Mouse (Mus musculus) lung, adult 2 months (tissue): ENCODE measurements at regions not wholly inside any gene's neighbourhood (a gene's known extent, or its start where the extent isn't known, plus 50 kb on each side); places are given as distances from the start of the nearest gene placed in this dataset.

ENCODE experiments used
- DNase-seq: peaks from one replicate; pipeline ENCODE4 v3.0.0; 2022
- H3K4me1 ChIP-seq: fragments of 200-500 bp; 2 replicates; pipeline ENCODE4 v1.6.1; 2011; ENCODE audit warnings: low read length; ENCODE audit not compliant: control insufficient read depth, insufficient read depth
- H3K4me3 ChIP-seq: fragments of 200-500 bp; replicated peaks from 2 replicates; pipeline ENCODE3; 2011; ENCODE audit warnings: low read depth, mild to moderate bottlenecking, control low read depth, low read length; ENCODE audit errors: extremely low read depth
- CTCF ChIP-seq: fragments of 200-500 bp; IDR thresholded peaks from 2 replicates; pipeline ENCODE4 v1.5.1; 2011; ENCODE audit warnings: mild to moderate bottlenecking, low read length, control low read depth; ENCODE audit not compliant: insufficient read depth
- POLR2A ChIP-seq: fragments of 200-500 bp; IDR thresholded peaks from 2 replicates; pipeline ENCODE4 v1.6.1; 2011; ENCODE audit warnings: low read depth, mild to moderate bottlenecking, control low read depth, low read length, borderline replicate concordance; ENCODE audit errors: extremely low read depth
- WGBS: fragments of 180-500 bp; shearing (Covaris S2); methylation state at CpG from one replicate; pipeline ENCODE4 v1.1.7; 2018; 5-methylcytosine and 5-hydroxymethylcytosine counted together

DNA sequence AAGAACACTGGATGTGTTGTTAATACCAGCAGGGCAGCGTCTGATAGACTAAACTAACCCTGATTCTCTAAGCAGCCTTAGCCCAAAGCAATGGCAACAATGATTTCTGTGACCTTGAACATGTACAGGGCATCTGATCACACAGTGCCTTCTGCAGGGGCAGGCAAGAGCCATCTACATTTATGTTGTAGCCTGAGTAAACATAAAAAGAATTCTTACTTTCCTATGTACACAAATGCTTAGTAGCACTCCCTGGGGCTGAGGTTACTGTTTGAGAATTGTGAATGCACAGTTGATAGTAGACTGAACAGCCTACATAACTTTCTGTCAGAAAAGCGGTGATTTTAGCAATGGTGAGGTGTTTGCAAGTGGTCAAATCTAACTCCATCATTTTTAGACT, 204.9 kb upstream of the Dusp10 start:
- DNase-seq, result no peak
- no peak overlapping the region for H3K4me3 ChIP-seq
- 58% methylated on average over 2 of the region's 2 CpGs for WGBS
- no peaks in the 10 kb centered on the region for H3K4me1 ChIP-seq
- no peak for TF ChIP-seq CTCF
- no peak for TF ChIP-seq POLR2A

- 47% methylated on average over 5 of the region's 5 CpGs for WGBS
- Histone ChIP-seq H3K4me1 (no peaks in the 10 kb centered on the region), H3K4me3 (no peak overlapping the region)
- DNase-seq, result no peak
- TF ChIP-seq CTCF, result no peak
- no peak for TF ChIP-seq POLR2A
Measured at GRCm38 (mm10) chr1:183820555-183820954, 192.5 kb upstream of the Dusp10 start.

GRCm38 (mm10) chr1:183826300-183826699, 186.8 kb upstream of the Dusp10 start:
- no peak for DNase-seq
- no peak for TF ChIP-seq POLR2A
- Histone ChIP-seq H3K4me3 (no peak overlapping the region), H3K4me1 (no peaks in the 10 kb centered on the region)
- 38% methylated on average over 4 of the region's 4 CpGs for WGBS

GRCm38 (mm10) chr1:183845135-183845534, 168.0 kb upstream of the Dusp10 start:
- TF ChIP-seq CTCF (no peak), POLR2A (no peak)
- DNase-seq, result no peak
- H3K4me1 ChIP-seq, result no peaks in the 10 kb centered on the region
- no peak overlapping the region for H3K4me3 ChIP-seq
- WGBS, result 61% methylated on average over 4 of the region's 4 CpGs

DNA sequence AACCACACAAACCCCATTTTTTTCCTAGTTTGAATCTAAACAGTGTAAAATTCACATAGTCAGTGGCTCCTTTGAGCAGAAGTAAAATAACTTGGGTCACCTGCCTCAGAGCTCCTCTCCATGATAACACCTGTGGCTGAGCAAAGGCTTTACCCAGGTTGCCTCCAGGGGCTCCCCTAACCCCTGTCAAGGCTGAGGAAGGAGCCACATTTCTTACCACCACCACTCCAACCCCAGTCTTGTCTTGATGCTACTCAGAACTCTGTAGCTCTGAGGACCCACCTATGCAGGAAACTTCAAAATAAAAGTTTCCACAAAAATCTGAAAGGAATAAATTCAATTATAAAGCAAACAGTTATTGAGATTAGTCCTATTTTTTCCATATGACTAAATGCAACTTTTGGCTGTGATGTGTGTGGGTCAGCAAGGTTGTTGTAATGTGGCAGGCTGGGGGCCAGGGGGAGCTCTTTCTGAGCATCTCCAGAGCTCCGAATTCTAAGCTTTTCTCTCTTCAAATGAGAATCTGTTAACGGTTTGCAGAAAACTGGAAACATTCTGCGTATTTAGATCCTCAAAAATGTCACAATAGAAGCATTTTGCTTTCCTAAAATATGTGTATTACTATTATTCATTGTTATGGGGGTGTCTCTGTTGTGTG, 159.0 kb upstream of the Dusp10 start:
- no peak for DNase-seq
- no peak overlapping the region for H3K4me3 ChIP-seq
- H3K4me1 ChIP-seq, result no peaks in the 10 kb centered on the region
- WGBS, result 65% methylated on average over 3 of the region's 3 CpGs
- 0 out of 2 replicates have a peak, but pooled peaks have one; percentile 25 for TF ChIP-seq CTCF
- TF ChIP-seq POLR2A, result no peak

GRCm38 (mm10) chr1:183865111-183865510, 148.0 kb upstream of the Dusp10 start:
- no peak for DNase-seq
- WGBS, result 83% methylated on average over 4 of the region's 4 CpGs
- Histone ChIP-seq H3K4me1 (no peaks in the 10 kb centered on the region), H3K4me3 (no peak overlapping the region)
- TF ChIP-seq POLR2A, result no peak
- TF ChIP-seq CTCF, result no peak

DNA sequence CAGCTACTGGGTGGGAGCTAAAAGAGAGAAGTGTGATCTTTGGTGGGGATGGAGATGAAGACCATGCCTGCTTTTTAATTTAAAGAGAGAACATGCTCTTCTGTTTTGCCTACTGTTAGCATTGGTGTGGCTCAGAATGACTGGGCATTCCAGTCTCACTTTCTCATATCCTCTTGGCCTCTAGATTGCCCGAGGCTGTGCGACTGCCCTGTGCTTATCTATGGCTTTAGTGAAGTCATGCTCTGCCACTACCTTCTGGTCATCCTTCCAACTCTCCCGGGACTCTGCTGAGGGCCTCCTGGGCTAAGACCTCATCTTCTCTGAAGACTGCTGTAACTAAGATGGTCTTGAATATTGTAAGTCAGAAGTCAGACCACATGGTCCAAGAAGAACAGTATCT, 147.5 kb upstream of the Dusp10 start:
- WGBS, result 71% methylated on average over 3 of the region's 3 CpGs
- TF ChIP-seq POLR2A, result no peak
- TF ChIP-seq CTCF, result no peak
- DNase-seq, result no peak
- no peak overlapping the region for H3K4me3 ChIP-seq
- H3K4me1 ChIP-seq, result no peaks in the 10 kb centered on the region

- no peak overlapping the region for H3K4me3 ChIP-seq
- TF ChIP-seq CTCF (no peak), POLR2A (no peak)
- no peaks in the 10 kb centered on the region for H3K4me1 ChIP-seq
- WGBS, result 89% methylated on average over 5 of the region's 5 CpGs
- DNase-seq, result no peak
Measured at GRCm38 (mm10) chr1:183868965-183869364, 144.1 kb upstream of the Dusp10 start.

GRCm38 (mm10) chr1:183895936-183896335, 117.2 kb upstream of the Dusp10 start:
- no peak for TF ChIP-seq POLR2A
- TF ChIP-seq CTCF, result no peak

GRCm38 (mm10) chr1:183898091-183898490, 115.0 kb upstream of the Dusp10 start:
- WGBS, result 77% methylated on average over 3 of the region's 3 CpGs
- Histone ChIP-seq H3K4me3 (no peak overlapping the region), H3K4me1 (no peaks in the 10 kb centered on the region)
- TF ChIP-seq CTCF, result no peak
- DNase-seq, result no peak

More at GRCm38 (mm10) chr1:183895936-183896335, 117.2 kb upstream of the Dusp10 start:
- Histone ChIP-seq H3K4me3 (no peak overlapping the region), H3K4me1 (no peaks in the 10 kb centered on the region)
- 74% methylated on average over 3 of the region's 3 CpGs for WGBS
- no peak for DNase-seq

- 88% methylated on average over 7 of the region's 7 CpGs for WGBS
- TF ChIP-seq POLR2A, result no peak
- TF ChIP-seq CTCF, result no peak
- H3K4me3 ChIP-seq, result no peak overlapping the region
- 0 out of 2 replicates have a peak, but pooled peaks cover 2% of the 10 kb centered on the region for H3K4me1 ChIP-seq
- DNase-seq, result no peak
Measured at GRCm38 (mm10) chr1:183904564-183904963, 108.5 kb upstream of the Dusp10 start.
